Mouse (Mus musculus) thymus, adult 18-20 months (tissue): Measurements from ENCODE around the gene Olfr1113.
"Not testable (repeated sequence)": the region's sequence is repeated elsewhere in the genome, so short reads cannot be mapped to it uniquely, and the experiment has no call there.

Experiments used
- DNase-seq, 2 experiments: peaks; one replicate each; pipeline ENCODE4 v3.0.0; 2022; ENCODE audit warnings: mixed read lengths in 2 of 2

Gene Olfr1113

GRCm38 (mm10) chr2:87208670-87209069 lies at the start of gene Olfr1113:
Gene Olfr1113 (plus strand): TSS chr2:87208970.
- DNase-seq, result no peak

- not testable (repeated sequence) for DNase-seq
Observed at GRCm38 (mm10) chr2:87167731-87168130, 41.0 kb upstream of the Olfr1113 start.

GRCm38 (mm10) chr2:87187498-87187897 lies 21.3 kb upstream of the Olfr1113 start, which contains the start of gene Olfr1112:
Gene Olfr1112 (plus strand): TSS chr2:87187798.
- DNase-seq, result no peak

GRCm38 (mm10) chr2:87247713-87248112 lies 38.9 kb downstream of the Olfr1113 start, which contains the start of gene Olfr1115:
Gene Olfr1115 (plus strand): TSS chr2:87248013.
- DNase-seq, result no peak
